Mouse (Mus musculus) lung, embryonic 15.5 days (tissue): ENCODE measurements around the gene Scn5a. TPM values are rescaled to one million over a fixed set of nuclear protein-coding genes. Genes with fewer than 3 reads are reported as not detected.
A peak's percentile ranks its signal among the peaks of the same experiment; 100 is the strongest.

Experiments used
- ATAC-seq: fragments of 200-750 bp; cut with Nextera tagmentation; 2 replicates; pipeline ENCODE4 v1.8.0; 2017; ENCODE audit warnings: moderate number of reproducible peaks, borderline replicate concordance; ENCODE audit not compliant: low FRiP score, low TSS enrichment; ENCODE audit errors: extremely low read depth
- H3K27ac ChIP-seq: fragments of 300-500 bp; sonication (generic); 2 replicates; pipeline ENCODE4 v1.5.1; 2015; ENCODE audit warnings: moderate library complexity, mild to moderate bottlenecking, inconsistent platforms
- H3K27me3 ChIP-seq: fragments of 300-500 bp; sonication (generic); 2 replicates; pipeline ENCODE4 v1.6.1; 2015; ENCODE audit warnings: inconsistent platforms
- H3K36me3 ChIP-seq: fragments of 300-500 bp; sonication (generic); 2 replicates; pipeline ENCODE4 v1.6.1; 2015; ENCODE audit warnings: inconsistent platforms
- H3K4me1 ChIP-seq: fragments of 300-500 bp; sonication (generic); 2 replicates; pipeline ENCODE4 v1.6.1; 2015; ENCODE audit warnings: inconsistent platforms
- H3K4me2 ChIP-seq: fragments of 300-500 bp; sonication (generic); 2 replicates; pipeline ENCODE4 v1.6.1; 2015; ENCODE audit warnings: inconsistent platforms, mild to moderate bottlenecking, moderate library complexity
- H3K4me3 ChIP-seq: fragments of 300-500 bp; sonication (generic); 2 replicates; pipeline ENCODE4 v1.5.1; 2015; ENCODE audit warnings: mild to moderate bottlenecking, inconsistent platforms
- H3K9ac ChIP-seq: fragments of 300-500 bp; sonication (generic); 2 replicates; pipeline ENCODE4 v1.6.1; 2015; ENCODE audit warnings: inconsistent platforms
- H3K9me3 ChIP-seq: fragments of 300-500 bp; sonication (generic); 2 replicates; pipeline ENCODE4 v1.6.1; 2016; ENCODE audit warnings: inconsistent platforms
- WGBS: fragments of 180-500 bp; shearing (Covaris S2); methylation state at CpG from one replicate; pipeline ENCODE4 v1.1.7; 2015; 5-methylcytosine and 5-hydroxymethylcytosine counted together
- polyA plus RNA-seq: library from polyadenylated mRNA; unstranded; fragments of >200 nt; fragmentation: Nextera tagmentation; extraction: Ambion mirVana; gene quantifications from 2 replicates; pipeline ENCODE4 v1.2.1, GENCODE M21; 2015

The Scn5a gene
- polyA plus RNA-seq, 1 experiment from 2014 or later = 0.87 TPM

DNA sequence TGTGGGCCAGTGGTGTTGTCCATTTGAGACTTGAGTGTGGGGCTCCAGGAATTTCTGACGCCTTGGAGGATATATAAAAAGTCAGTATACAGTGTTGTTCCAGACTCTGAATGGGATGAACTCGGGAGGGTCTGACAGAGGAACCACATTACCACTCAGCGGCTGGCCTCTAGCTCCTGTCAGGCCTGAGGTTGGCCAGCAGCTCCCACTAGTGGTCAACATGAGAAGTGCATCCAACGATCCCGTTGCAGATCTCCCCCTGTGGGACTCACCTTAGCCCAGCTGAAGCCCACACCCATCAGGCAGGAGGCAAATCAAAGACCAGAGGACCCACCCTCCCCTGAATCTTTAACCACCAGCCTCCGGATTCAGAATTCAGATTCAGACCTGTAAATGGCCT is 1.9 kb upstream of the Scn5a start:
- no peaks in the 10 kb centered on the region for H3K36me3 ChIP-seq
- no peak overlapping the region for H3K4me3 ChIP-seq
- H3K9me3 ChIP-seq = no peaks in the 10 kb centered on the region
- no peak overlapping the region for H3K4me2 ChIP-seq
- ATAC-seq = peak; percentile 27; the same call in 1 of the 2 replicates
- H3K27ac ChIP-seq = no peak overlapping the region
- H3K9ac ChIP-seq = no peak overlapping the region
- peaks cover 53% of the 10 kb centered on the region for H3K27me3 ChIP-seq
- WGBS = 1% methylated on average over 6 of the region's 6 CpGs
- H3K4me1 ChIP-seq = peaks cover 10% of the 10 kb centered on the region

DNA sequence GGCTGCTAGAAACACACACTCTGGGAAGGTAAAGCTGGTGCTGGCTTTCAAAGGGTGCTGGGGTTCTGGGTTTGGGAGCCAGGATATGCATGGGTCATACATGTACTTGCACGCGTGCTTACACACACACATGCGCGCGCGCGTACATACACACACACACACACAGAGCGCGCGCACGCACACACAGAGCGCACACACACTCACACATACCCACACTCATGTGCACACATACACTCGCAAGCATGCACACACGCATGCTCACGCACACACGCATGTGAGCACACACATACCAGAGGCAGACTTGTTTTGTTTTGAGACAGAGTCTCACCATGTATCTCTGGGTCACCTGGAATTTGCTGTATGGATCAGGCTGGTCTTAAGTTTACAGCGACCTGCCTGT is 1.4 kb upstream of the Scn5a start:
- no peak overlapping the region for H3K9ac ChIP-seq
- H3K27me3 ChIP-seq = peaks cover 58% of the 10 kb centered on the region
- no peak overlapping the region for H3K4me3 ChIP-seq
- WGBS = 87% methylated on average over 17 of the region's 17 CpGs
- ATAC-seq = no peak
- no peaks in the 10 kb centered on the region for H3K36me3 ChIP-seq
- peaks cover 10% of the 10 kb centered on the region for H3K4me1 ChIP-seq
- H3K9me3 ChIP-seq = no peaks in the 10 kb centered on the region
- H3K27ac ChIP-seq = no peak overlapping the region
- no peak overlapping the region for H3K4me2 ChIP-seq

DNA sequence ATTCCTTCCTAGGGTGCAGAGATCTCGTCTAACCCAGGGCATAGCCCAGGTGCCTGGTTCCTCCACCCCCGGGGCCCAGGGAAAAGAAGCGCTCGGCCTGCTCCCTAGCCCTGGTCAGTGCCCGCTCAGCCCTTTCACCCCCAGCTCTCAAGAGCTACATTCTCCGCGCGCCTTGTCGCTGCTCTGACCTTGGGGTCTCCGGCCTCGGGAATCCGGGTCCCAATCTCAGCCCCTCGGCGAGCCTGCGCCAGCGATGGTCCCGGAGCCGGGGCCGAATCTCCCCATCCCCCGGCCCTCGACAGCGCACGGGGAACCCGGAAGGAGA is 543 bp downstream of the Scn5a start:
- no peaks in the 10 kb centered on the region for H3K36me3 ChIP-seq
- H3K4me2 ChIP-seq = peak overlapping the region; percentile 97
- H3K27me3 ChIP-seq = peaks cover 76% of the 10 kb centered on the region
- 1% methylated on average over 24 of the region's 24 CpGs for WGBS
- H3K9me3 ChIP-seq = no peaks in the 10 kb centered on the region
- H3K27ac ChIP-seq = no peak overlapping the region
- H3K4me3 ChIP-seq = peak overlapping the region; percentile 53
- ATAC-seq = no peak
- peaks cover 10% of the 10 kb centered on the region for H3K4me1 ChIP-seq
- H3K9ac ChIP-seq = peak overlapping the region; percentile 42

DNA sequence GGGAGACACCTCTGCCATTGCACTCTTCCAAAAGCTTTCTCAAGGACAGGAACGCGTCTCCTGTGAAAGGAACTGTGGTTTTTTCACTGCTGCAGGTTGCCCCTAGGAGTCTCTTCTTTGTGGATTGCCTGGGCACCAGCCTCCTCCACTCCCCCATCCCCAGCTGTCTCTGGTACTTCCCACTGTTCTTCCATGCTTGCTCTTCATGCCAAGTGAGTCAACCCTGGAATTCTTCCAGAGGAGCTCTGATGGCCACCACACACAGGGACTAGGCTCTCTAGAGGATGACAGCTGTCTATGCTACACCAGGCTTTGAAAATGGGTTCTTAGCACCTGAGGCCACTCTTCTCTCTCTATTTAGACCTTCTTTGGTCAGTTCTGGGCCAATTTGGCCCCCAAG is 1.8 kb downstream of the Scn5a start:
- H3K27ac ChIP-seq = no peak overlapping the region

DNA sequence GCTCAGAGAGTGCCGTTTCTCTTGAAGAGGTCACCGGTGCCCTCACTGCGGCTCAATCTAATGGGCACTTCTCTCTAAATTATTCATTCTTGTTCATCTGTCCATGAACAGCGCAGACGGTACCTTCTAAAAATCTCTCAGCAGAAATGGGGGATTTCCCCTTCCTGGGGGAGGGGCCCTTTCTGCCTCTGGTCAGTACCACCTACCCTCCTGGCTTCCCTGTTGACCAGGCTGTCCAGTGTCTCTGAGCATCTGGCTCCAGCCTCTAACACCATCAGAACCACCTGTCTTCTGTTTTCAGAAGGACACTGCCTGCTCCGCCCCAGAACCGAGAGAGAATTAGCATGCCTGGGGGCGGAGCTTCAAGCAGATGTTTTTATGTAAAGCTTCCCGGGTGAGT is 3.1 kb downstream of the Scn5a start:
- no peak for ATAC-seq
- H3K4me2 ChIP-seq = no peak overlapping the region
- no peak overlapping the region for H3K9ac ChIP-seq
- peaks cover 96% of the 10 kb centered on the region for H3K27me3 ChIP-seq
- no peaks in the 10 kb centered on the region for H3K9me3 ChIP-seq
- 52% methylated on average over 9 of the region's 9 CpGs for WGBS
- no peaks in the 10 kb centered on the region for H3K36me3 ChIP-seq
- H3K27ac ChIP-seq = no peak overlapping the region
- peaks cover 10% of the 10 kb centered on the region for H3K4me1 ChIP-seq
- H3K4me3 ChIP-seq = no peak overlapping the region

More for the DNA sequence above, 1.8 kb downstream of the Scn5a start:
- H3K27me3 ChIP-seq = peaks cover 84% of the 10 kb centered on the region
- 82% methylated on average over 2 of the region's 2 CpGs for WGBS
- H3K4me2 ChIP-seq = no peak overlapping the region
- no peak overlapping the region for H3K9ac ChIP-seq
- H3K36me3 ChIP-seq = no peaks in the 10 kb centered on the region
- no peak overlapping the region for H3K4me3 ChIP-seq
- ATAC-seq = no peak
- H3K4me1 ChIP-seq = peaks cover 10% of the 10 kb centered on the region
- H3K9me3 ChIP-seq = no peaks in the 10 kb centered on the region

DNA sequence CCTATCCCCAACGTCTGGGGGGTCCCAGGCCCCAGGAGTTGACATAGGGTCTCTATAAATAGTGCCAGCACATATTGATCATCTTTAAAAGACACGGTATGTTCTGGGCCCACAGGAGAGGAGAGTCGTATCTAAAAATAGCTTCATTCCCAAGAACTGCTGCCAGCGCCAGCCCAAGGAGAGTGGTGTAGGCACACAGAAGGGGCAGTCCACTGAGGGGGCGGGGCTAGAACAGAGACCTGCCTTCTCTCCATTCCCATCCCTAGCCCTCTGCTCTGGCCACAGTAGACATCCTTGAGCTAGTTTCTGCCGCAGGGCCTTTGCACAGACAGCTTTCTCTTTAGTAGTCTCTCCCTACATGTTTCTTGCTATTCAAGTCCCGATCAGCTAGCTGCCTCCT is 4.5 kb downstream of the Scn5a start:
- no peak overlapping the region for H3K27ac ChIP-seq
- H3K27me3 ChIP-seq = peaks cover 95% of the 10 kb centered on the region
- no peak for ATAC-seq
- H3K9me3 ChIP-seq = no peaks in the 10 kb centered on the region
- H3K36me3 ChIP-seq = no peaks in the 10 kb centered on the region
- H3K9ac ChIP-seq = no peak overlapping the region
- H3K4me3 ChIP-seq = no peak overlapping the region
- peaks cover 10% of the 10 kb centered on the region for H3K4me1 ChIP-seq
- 63% methylated on average over 7 of the region's 7 CpGs for WGBS
- no peak overlapping the region for H3K4me2 ChIP-seq

DNA sequence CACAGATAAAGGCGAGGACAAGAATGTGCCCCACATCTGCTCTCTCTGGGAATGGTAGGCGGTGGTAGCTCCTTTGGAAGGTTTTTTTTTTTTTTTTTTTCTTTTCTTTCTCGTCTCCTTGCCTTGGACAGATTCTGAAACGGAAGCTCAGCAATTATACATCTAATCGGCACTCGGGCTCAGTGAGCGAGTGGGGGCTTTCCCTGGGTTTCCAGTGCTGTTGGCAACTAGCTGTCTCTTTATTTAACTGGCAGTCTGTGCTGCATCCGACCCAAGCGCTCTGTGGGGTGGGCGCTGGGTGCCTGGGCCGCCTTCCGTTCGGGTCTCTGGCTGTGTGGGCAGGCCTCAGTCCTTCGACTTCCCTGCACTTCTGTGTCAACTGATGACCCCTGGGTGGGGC is 5.8 kb downstream of the Scn5a start:
- WGBS = 54% methylated on average over 14 of the region's 14 CpGs

GRCm38 (mm10) chr9:119571411-119571888 is 7.4 kb downstream of the Scn5a start:
- no peaks in the 10 kb centered on the region for H3K36me3 ChIP-seq
- H3K9me3 ChIP-seq = no peaks in the 10 kb centered on the region
- H3K4me1 ChIP-seq = no peaks in the 10 kb centered on the region
- H3K4me2 ChIP-seq = no peak overlapping the region
- no peak for ATAC-seq
- WGBS = 6% methylated on average over 15 of the region's 15 CpGs
- no peak overlapping the region for H3K9ac ChIP-seq
- peaks cover 66% of the 10 kb centered on the region for H3K27me3 ChIP-seq
- no peak overlapping the region for H3K27ac ChIP-seq
- H3K4me3 ChIP-seq = no peak overlapping the region

More for the DNA sequence above, 5.8 kb downstream of the Scn5a start:
- Histone ChIP-seq H3K4me3 (no peak overlapping the region), H3K9ac (no peak overlapping the region), H3K36me3 (no peaks in the 10 kb centered on the region), H3K4me1 (no peaks in the 10 kb centered on the region), H3K27me3 (peaks cover 81% of the 10 kb centered on the region), H3K9me3 (no peaks in the 10 kb centered on the region), H3K4me2 (no peak overlapping the region), H3K27ac (no peak overlapping the region)
- ATAC-seq = no peak

- Histone ChIP-seq H3K9me3 (no peaks in the 10 kb centered on the region), H3K27ac (no peak overlapping the region), H3K4me2 (no peak overlapping the region), H3K9ac (no peak overlapping the region), H3K4me1 (peaks cover 3% of the 10 kb centered on the region; the same call in 1 of the 2 replicates), H3K27me3 (peaks cover 58% of the 10 kb centered on the region), H3K36me3 (no peaks in the 10 kb centered on the region), H3K4me3 (no peak overlapping the region)
- 22% methylated on average over 9 of the region's 9 CpGs for WGBS
- ATAC-seq = no peak
Observed at GRCm38 (mm10) chr9:119570652-119571051, 8.2 kb downstream of the Scn5a start.

DNA sequence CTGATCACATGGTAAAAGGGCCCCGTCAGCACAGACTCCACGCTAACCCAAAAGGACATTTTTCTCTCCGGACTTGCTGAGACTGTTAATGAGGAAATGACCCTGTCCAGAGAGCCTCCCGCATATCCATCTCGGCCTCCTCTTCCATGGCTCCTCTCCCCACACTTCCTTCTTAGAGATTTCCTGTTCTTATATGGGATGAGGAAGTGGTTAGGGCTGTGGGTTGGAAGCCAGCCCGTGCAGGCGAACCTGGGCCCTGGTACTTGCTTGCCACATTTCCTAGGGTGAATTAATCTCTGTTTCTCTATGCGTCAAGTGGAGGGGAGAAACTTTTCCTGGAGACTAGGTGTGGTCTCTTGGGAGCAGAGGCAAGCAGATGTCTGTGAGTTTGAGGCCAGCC is 10.1 kb downstream of the Scn5a start:
- no peaks in the 10 kb centered on the region for H3K9me3 ChIP-seq
- 62% methylated on average over 8 of the region's 8 CpGs for WGBS
- no peak overlapping the region for H3K9ac ChIP-seq
- H3K4me3 ChIP-seq = no peak overlapping the region
- H3K36me3 ChIP-seq = no peaks in the 10 kb centered on the region
- ATAC-seq = no peak
- H3K4me1 ChIP-seq = peaks cover 3% of the 10 kb centered on the region; the same call in 1 of the 2 replicates
- H3K27me3 ChIP-seq = peaks cover 44% of the 10 kb centered on the region
- H3K27ac ChIP-seq = no peak overlapping the region
- H3K4me2 ChIP-seq = no peak overlapping the region

DNA sequence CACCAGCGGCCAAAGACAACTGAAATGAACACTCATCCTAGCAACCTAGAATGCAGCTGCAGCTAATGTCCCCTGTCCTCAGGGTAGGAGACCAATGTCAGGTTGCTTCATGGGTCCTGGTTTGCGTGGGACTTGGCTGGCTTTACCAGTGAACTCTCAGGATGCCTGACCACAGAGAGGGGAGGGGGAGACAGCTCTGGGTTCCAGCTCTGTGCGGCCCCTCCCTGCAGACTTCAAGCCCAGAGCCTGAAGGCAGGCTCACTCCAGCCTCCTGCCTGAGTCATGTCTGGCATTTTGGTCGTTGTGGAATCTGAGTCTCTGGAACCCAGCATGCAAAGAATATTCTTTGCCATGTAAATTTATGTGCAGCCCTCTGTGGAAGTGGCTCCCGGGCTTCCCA is 11.0 kb downstream of the Scn5a start:
- 81% methylated on average over 5 of the region's 5 CpGs for WGBS
- Histone ChIP-seq H3K4me3 (no peak overlapping the region), H3K36me3 (no peaks in the 10 kb centered on the region), H3K4me1 (peaks cover 3% of the 10 kb centered on the region; the same call in 1 of the 2 replicates), H3K27ac (no peak overlapping the region), H3K4me2 (no peak overlapping the region), H3K9ac (no peak overlapping the region), H3K27me3 (peaks cover 34% of the 10 kb centered on the region), H3K9me3 (no peaks in the 10 kb centered on the region)
- ATAC-seq = no peak

GRCm38 (mm10) chr9:119566214-119566613 is 12.6 kb downstream of the Scn5a start:
- WGBS = 12% methylated on average over 10 of the region's 10 CpGs
- Histone ChIP-seq H3K4me2 (no peak overlapping the region; the same call in 1 of the 2 replicates), H3K27ac (no peak overlapping the region), H3K4me1 (peaks cover 7% of the 10 kb centered on the region; the same call in 1 of the 2 replicates), H3K4me3 (no peak overlapping the region), H3K27me3 (peaks cover 19% of the 10 kb centered on the region), H3K36me3 (no peaks in the 10 kb centered on the region), H3K9me3 (no peaks in the 10 kb centered on the region), H3K9ac (no peak overlapping the region)
- ATAC-seq = peak; percentile 56; the same call in 1 of the 2 replicates

DNA sequence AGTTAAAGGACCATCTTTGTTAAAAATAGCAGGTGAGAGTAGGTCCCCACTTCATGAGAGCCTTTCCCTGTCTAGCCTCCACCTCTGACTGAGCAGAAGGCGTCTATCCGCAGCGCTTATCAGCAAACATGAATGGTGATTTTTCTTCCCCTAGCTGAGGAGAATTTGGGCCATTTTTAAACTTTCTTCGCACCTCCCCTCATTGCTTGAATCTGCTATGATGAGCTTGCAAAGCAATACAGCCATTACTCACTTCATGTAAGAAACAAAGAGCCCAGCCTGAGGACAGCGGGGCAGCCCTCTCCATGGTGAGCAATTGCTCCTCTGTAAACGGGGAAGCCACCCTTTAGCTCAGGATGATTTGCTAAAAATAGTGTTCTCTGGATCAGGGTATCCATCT is 14.0 kb downstream of the Scn5a start:
- no peak overlapping the region for H3K27ac ChIP-seq
- peaks cover 5% of the 10 kb centered on the region; the same call in 1 of the 2 replicates for H3K27me3 ChIP-seq
- H3K4me3 ChIP-seq = no peak overlapping the region
- no peaks in the 10 kb centered on the region for H3K9me3 ChIP-seq
- ATAC-seq = no peak
- 57% methylated on average over 6 of the region's 6 CpGs for WGBS
- peaks cover 16% of the 10 kb centered on the region; the same call in 1 of the 2 replicates for H3K4me1 ChIP-seq
- H3K36me3 ChIP-seq = no peaks in the 10 kb centered on the region
- H3K4me2 ChIP-seq = no peak overlapping the region
- no peak overlapping the region for H3K9ac ChIP-seq
